Mouse (Mus musculus) G1E (cell line): ENCODE measurements around the gene Tarbp2.

Source experiments
- CTCF ChIP-seq: IDR thresholded peaks from 2 replicates; pipeline ENCODE4 v1.5.1; 2012; ENCODE audit warnings: low read depth, low read length, inconsistent platforms, mixed read lengths
- POLR2AphosphoS5 ChIP-seq: IDR thresholded peaks from 2 replicates; pipeline ENCODE4 v1.6.1; 2012; ENCODE audit warnings: low read depth, low read length, inconsistent platforms; ENCODE audit not compliant: insufficient replicate concordance

GRCm38 (mm10) chr15:102563061-102563460 is 45.1 kb downstream of the Tarbp2 start:
- TF ChIP-seq CTCF (no peak), POLR2AphosphoS5 (no peak)
